Mouse (Mus musculus): ENCODE measurements around the gene Grik3. TPM values are rescaled to one million over a fixed set of nuclear protein-coding genes. Genes with fewer than 3 reads are reported as not detected.
A peak's percentile ranks its signal among the peaks of the same experiment; 100 is the strongest.

Gene Grik3
- total and polyA plus RNA-seq, 3 experiments, result not detected

- Histone ChIP-seq H3K9ac (ENCODE audit: insufficient read depth, low read depth) (no peak overlapping the region), H3K9me3 (replicated peaks; ENCODE audit: low read length) (peaks cover 18% of the 10 kb centered on the region), H3K27ac (ENCODE audit: insufficient read depth, low read depth) (no peak overlapping the region), H3K36me3 (replicated peaks in 1 of 2; ENCODE audit: control insufficient read depth in 1 of 2, insufficient read depth in 1 of 2, low read length in 1 of 2) (no peaks in the 10 kb centered on the region), H3K4me1 (ENCODE audit: control insufficient read depth in 1 of 2, insufficient read depth in 2 of 2) (peaks cover 0 to 6% of the 10 kb centered on the region in 2 experiments; a peak in 2 of 4 replicates), H3K4me2 (ENCODE audit: insufficient read depth, low read depth, poor library complexity, severe bottlenecking) (no peak overlapping the region), H3K27me3 (replicated peaks) (peaks cover 19% of the 10 kb centered on the region), H3K4me3 (replicated peaks in 1 of 3; ENCODE audit: low read depth in 2 of 3, low read length in 2 of 3, poor library complexity in 1 of 3) (no peak overlapping the region), H3K79me2 (replicated peaks; ENCODE audit: control insufficient read depth, extremely low read depth, insufficient read depth, poor library complexity, severe bottlenecking) (no peaks in the 10 kb centered on the region)
- TF ChIP-seq HCFC1 (IDR thresholded peaks at IDR 0.05; ENCODE audit: low read depth, low read length), result no peak
- DNase-seq (ENCODE audit: extremely low read depth), result no peak
- in situ Hi-C loops (cut with MboI; ENCODE audit: low pct_ligation_motif_present, low pct_unique_long_range_greater_than_20kb, low sequenced_read_pairs), result no loop called here
- dilution Hi-C loops (cut with MboI; ENCODE audit: extremely low pct_ligation_motif_present, extremely low pct_unique_long_range_greater_than_20kb, low sequenced_read_pairs), result no loop called here
These were observed 2.2 kb downstream of the Grik3 start for GRCm38 (mm10) chr4:125492706-125493105.

GRCm38 (mm10) chr4:125493124-125493523 lies 2.6 kb downstream of the Grik3 start:
- no peak overlapping the region for H3K27ac ChIP-seq (ENCODE audit: insufficient read depth, low read depth)
- dilution Hi-C loops (cut with MboI; ENCODE audit: extremely low pct_ligation_motif_present, extremely low pct_unique_long_range_greater_than_20kb, low sequenced_read_pairs), result no loop called here
- H3K4me1 ChIP-seq (ENCODE audit: control insufficient read depth in 1 of 2, insufficient read depth in 2 of 2), result peaks cover 0 to 11% of the 10 kb centered on the region in 2 experiments; a peak in 2 of 4 replicates
- no peak for DNase-seq (ENCODE audit: extremely low read depth)
- in situ Hi-C loops (cut with MboI; ENCODE audit: low pct_ligation_motif_present, low pct_unique_long_range_greater_than_20kb, low sequenced_read_pairs), result no loop called here
- no peaks in the 10 kb centered on the region for H3K36me3 ChIP-seq (replicated peaks in 1 of 2; ENCODE audit: control insufficient read depth in 1 of 2, insufficient read depth in 1 of 2, low read length in 1 of 2)
- no peak overlapping the region for H3K4me2 ChIP-seq (ENCODE audit: insufficient read depth, low read depth, poor library complexity, severe bottlenecking)
- H3K4me3 ChIP-seq (replicated peaks in 1 of 3; ENCODE audit: low read depth in 2 of 3, low read length in 2 of 3, poor library complexity in 1 of 3), result no peak overlapping the region
- H3K79me2 ChIP-seq (replicated peaks; ENCODE audit: control insufficient read depth, extremely low read depth, insufficient read depth, poor library complexity, severe bottlenecking), result no peaks in the 10 kb centered on the region
- TF ChIP-seq BHLHE40 (IDR thresholded peaks at IDR 0.05; ENCODE audit: low read depth, low read length) (no peak), ZKSCAN1 (IDR thresholded peaks at IDR 0.05; ENCODE audit: borderline replicate concordance, low read depth, low read length) (no peak), TBP (conservative IDR thresholded peaks at IDR 0.05; ENCODE audit: low read depth, low read length) (no peak), ZC3H11A (IDR thresholded peaks at IDR 0.05; ENCODE audit: low read depth, low read length) (no peak), JUND (conservative IDR thresholded peaks at IDR 0.05; ENCODE audit: low read depth, low read length) (no peak), MAX (IDR thresholded peaks at IDR 0.05; ENCODE audit: low read length) (no peak), SMC3 (IDR thresholded peaks at IDR 0.05; ENCODE audit: low read depth, low read length) (no peak), HCFC1 (IDR thresholded peaks at IDR 0.05; ENCODE audit: low read depth, low read length) (no peak), ELF1 (IDR thresholded peaks at IDR 0.05; ENCODE audit: low read depth, low read length) (no peak), RCOR1 (conservative IDR thresholded peaks at IDR 0.05; ENCODE audit: low read depth, low read length) (no peak)
- no peak overlapping the region for H3K9ac ChIP-seq (ENCODE audit: insufficient read depth, low read depth)
- peaks cover 22% of the 10 kb centered on the region for H3K27me3 ChIP-seq (replicated peaks)
- H3K9me3 ChIP-seq (replicated peaks; ENCODE audit: low read length), result peaks cover 18% of the 10 kb centered on the region

- Histone ChIP-seq H3K27ac (ENCODE audit: insufficient read depth, low read depth) (no peak overlapping the region), H3K27me3 (replicated peaks) (peaks cover 26% of the 10 kb centered on the region), H3K36me3 (replicated peaks in 1 of 2; ENCODE audit: control insufficient read depth in 1 of 2, insufficient read depth in 1 of 2, low read length in 1 of 2) (no peaks in the 10 kb centered on the region), H3K4me1 (ENCODE audit: control insufficient read depth in 1 of 2, insufficient read depth in 2 of 2) (peaks cover 0 to 11% of the 10 kb centered on the region in 2 experiments; a peak in 2 of 4 replicates), H3K9ac (ENCODE audit: insufficient read depth, low read depth) (no peak overlapping the region), H3K9me3 (replicated peaks; ENCODE audit: low read length) (peaks cover 15% of the 10 kb centered on the region), H3K4me2 (ENCODE audit: insufficient read depth, low read depth, poor library complexity, severe bottlenecking) (no peak overlapping the region), H3K79me2 (replicated peaks; ENCODE audit: control insufficient read depth, extremely low read depth, insufficient read depth, poor library complexity, severe bottlenecking) (no peaks in the 10 kb centered on the region), H3K4me3 (replicated peaks in 1 of 3; ENCODE audit: low read depth in 2 of 3, low read length in 2 of 3, poor library complexity in 1 of 3) (no peak overlapping the region)
- dilution Hi-C loops (cut with MboI; ENCODE audit: extremely low pct_ligation_motif_present, extremely low pct_unique_long_range_greater_than_20kb, low sequenced_read_pairs), result no loop called here
- TF ChIP-seq ZC3H11A (IDR thresholded peaks at IDR 0.05; ENCODE audit: low read depth, low read length), result no peak
- no peak for TF ChIP-seq USF2 (conservative IDR thresholded peaks at IDR 0.05; ENCODE audit: low read depth, low read length)
- TF ChIP-seq SMC3 (IDR thresholded peaks at IDR 0.05; ENCODE audit: low read depth, low read length), result peak; percentile 57
- peak; percentile 46 for TF ChIP-seq RAD21 (IDR thresholded peaks at IDR 0.05; ENCODE audit: low read depth, low read length)
- peak in 1 of 2 experiments; percentile 56; a peak in 2 of 4 replicates for TF ChIP-seq CTCF (conservative IDR thresholded peaks at IDR 0.05 in 1 of 2, IDR thresholded peaks at IDR 0.05 in 1 of 2; ENCODE audit: low read depth in 2 of 2, low read length in 2 of 2)
- in situ Hi-C loops (cut with MboI; ENCODE audit: low pct_ligation_motif_present, low pct_unique_long_range_greater_than_20kb, low sequenced_read_pairs), result no loop called here
- no peak for DNase-seq (ENCODE audit: extremely low read depth)
These were observed 5.0 kb downstream of the Grik3 start for GRCm38 (mm10) chr4:125495477-125495876.

Measured in CH12.LX (cell line).